Mouse (Mus musculus) gastrocnemius, postnatal 25 days (tissue): ENCODE measurements around the gene Gal3st4. TPM values are rescaled to one million over a fixed set of nuclear protein-coding genes. Genes with fewer than 3 reads are reported as not detected.

ENCODE experiments used
- DNase-seq: peaks from one replicate; pipeline ENCODE4 v3.0.0; 2022
- long read RNA-seq, 2 experiments: library from polyadenylated mRNA; stranded (forward); transcript quantifications; one replicate each; pipeline ENCODE4 v2.0.0; 2021
- total RNA-seq, 2 experiments: library from RNA; stranded (reverse); gene quantifications; 1 replicate in 1 of 2; 2 replicates in 1 of 2; pipeline ENCODE4 v1.2.3; 2021

Gene Gal3st4
- total RNA-seq = under 1 TPM; 0.19 to 0.41 TPM
- long read RNA-seq, experiment 1 = 0 reads
- long read RNA-seq, experiment 2 = 0 reads

- DNase-seq = peak; percentile 41
Measured at GRCm38 (mm10) chr5:138272409-138272923, at the start of gene Gal3st4. TSS of gene Gal3st4 (minus strand) at chr5:138272840.

GRCm38 (mm10) chr5:138312795-138313194, 40.2 kb upstream of the Gal3st4 start:
- no peak for DNase-seq

DNA sequence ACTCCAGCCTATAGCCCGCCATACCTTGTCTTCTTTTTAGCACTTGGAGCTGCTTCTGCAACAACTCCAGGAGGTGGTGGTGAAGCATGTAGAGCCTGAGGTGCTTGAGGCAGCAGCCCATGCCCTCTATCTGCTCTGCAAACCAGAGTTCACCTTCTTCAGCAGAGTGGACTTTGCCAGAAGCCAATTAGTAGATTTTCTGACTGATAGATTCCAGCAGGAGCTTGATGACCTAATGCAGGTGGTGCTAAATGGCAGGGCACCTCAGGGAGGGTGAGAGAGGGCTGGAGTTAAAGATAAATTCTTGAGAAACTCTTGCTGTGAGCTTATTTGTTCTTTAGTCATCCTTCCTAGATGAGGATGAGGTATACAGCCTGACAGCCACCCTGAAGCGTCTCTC, 27.0 kb upstream of the Gal3st4 start:
- no peak for DNase-seq

- DNase-seq = no peak
Measured at GRCm38 (mm10) chr5:138294158-138294557, 21.5 kb upstream of the Gal3st4 start.

DNA sequence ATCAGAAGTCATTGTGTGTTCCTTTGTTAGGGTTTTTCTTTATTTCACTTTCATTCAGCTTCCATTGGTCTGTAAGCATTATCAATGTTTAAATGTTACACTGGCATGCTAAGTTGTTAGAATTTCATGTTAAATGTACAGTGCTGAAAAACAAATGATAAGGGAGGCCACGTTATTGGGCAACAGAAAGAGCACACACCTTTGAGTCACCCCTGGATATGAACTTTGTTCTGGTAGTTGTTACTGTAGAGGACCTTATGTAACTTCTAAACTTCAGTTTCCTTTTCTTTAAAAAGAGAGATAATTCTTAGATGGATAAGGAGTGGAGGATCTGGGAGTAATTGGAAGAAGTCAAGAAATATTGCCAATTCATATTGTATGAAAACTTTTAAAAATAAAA, 19.0 kb upstream of the Gal3st4 start:
- no peak for DNase-seq

- DNase-seq = no peak
Measured at GRCm38 (mm10) chr5:138287861-138288260, 15.2 kb upstream of the Gal3st4 start.

DNA sequence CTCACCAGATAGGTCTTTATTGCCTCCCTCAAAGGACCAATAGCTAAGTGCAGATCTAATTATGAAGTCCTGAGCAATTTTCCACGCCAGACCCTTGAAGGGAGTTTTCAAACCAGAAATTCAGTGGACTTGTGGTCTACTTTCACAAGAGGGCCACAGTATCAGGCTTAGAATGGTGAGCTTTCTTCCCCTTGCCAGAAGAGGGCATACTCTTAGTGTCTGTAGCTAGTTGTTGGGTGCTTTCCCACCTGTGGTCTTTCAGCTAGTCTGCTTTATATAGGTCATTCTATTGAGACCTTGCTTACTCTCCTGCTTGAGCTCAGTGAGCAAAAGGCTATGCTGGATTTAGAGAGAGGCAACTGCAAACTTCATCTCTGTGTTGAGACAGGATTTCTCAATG, 10.9 kb upstream of the Gal3st4 start:
- DNase-seq = no peak

DNA sequence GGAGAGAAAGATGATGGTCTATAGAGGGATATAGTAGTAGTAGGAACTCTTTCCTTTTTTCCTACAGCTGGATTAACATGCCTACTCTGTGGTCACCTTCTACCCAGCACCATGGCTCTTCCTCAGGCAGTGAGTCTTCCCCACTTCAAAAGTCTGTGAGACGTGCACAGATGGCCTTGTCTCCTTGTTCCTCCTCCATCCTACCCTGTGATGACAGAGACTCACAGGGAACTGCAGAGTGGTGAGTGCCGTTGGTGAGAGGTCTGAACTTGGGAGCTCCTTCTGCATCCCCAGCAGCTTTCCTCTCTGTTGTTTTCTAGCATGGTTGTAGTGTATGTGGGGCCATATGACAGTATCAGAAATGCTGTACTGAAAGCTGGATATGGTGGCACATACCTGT, 9.2 kb upstream of the Gal3st4 start:
- no peak for DNase-seq

GRCm38 (mm10) chr5:138280829-138281228, 8.2 kb upstream of the Gal3st4 start:
- no peak for DNase-seq

- DNase-seq = no peak
Measured at GRCm38 (mm10) chr5:138280425-138280768, 7.8 kb upstream of the Gal3st4 start.

- DNase-seq = peak; percentile 83
Measured at GRCm38 (mm10) chr5:138279585-138280424, 7.2 kb upstream of the Gal3st4 start, which contains the start of the genes Gm43720, Gpc2 and Stag3. TSS of gene Gm43720 (minus strand) at chr5:138279958. TSS of gene Gpc2 (minus strand) at chr5:138280005. TSS of gene Stag3 (plus strand) at chr5:138280240.

GRCm38 (mm10) chr5:138277994-138278393, 5.4 kb upstream of the Gal3st4 start:
- DNase-seq = no peak

DNA sequence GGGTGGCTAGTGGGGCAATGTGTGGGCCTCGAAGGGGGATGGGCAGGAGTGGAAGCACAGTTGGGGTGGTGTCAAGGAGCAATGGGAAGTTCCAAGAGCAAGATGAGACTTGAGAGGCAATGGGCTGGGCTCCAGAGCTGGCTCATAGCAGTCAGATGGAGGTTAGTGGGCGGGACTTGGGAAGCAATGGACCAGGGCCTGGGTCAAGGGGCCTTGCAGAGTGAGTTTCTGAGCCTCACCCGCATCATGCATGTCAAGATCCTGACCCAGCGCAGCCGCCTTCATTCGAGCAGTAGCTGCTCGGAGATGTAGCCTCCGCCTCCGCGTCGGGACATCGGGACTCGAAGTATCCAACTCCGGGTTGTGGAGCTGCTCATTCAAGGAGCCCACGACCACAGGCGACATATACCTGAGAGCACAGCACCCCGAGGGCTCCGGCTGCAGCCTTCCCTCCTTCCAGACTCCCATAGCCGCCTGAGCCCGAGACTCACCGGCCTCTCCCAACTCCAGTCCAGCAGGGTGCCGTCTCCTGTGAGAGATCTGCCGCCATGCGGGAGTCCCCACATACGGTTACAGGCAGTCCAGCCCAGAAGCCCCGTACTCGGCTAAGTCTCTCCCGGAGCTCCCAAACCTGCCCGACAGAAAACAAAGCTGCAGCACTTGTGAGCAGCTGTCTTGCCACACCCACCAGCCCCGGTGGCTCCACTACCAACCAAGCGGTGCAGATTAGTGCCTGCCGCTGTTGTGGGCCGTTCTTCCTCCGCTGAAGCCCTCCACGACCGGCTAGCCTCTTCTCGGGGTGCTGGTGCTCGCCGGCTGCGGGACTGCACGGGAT, 2.8 kb upstream of the Gal3st4 start:
- no peak for DNase-seq

DNA sequence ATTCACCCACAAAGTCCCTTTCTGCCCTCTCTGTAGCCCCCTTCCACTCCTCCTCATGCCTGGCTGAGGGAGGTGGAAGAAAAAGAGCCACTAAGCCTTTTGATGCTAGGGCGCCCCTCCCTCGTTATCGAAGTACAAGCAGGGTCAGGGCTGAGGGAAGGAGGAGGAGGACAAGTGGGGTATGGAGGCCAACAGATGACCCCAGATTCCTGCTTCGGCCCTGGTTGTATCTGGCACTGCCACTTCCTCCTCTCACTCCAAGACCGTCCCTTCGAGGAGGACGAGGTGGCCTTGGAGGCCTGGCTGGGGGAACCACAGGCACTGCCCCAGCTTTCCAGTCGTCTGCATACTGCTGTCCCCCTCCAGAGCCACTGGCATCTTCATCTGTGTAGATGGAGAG, 1.5 kb upstream of the Gal3st4 start:
- no peak for DNase-seq

DNA sequence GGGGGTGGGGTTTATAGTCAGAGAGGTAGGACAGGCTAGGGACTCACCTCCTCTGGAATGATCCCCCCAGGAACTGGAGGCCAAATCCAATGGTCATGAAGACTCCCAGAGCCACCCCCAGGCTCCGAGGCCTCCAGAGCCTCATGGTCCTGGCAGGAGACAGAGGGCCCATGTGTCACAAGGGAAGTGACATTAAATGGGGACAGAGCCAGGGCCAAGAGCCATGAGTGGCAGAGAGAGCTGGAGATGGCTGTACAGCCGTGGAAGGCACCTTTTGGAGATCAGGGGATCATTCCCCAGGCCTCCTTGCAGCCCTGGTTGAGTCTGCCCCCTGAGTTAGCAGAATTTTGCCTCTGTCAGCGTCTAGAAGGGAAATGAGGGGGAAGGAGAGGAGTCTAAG, 1.4 kb downstream of the Gal3st4 start:
- DNase-seq = no peak

DNA sequence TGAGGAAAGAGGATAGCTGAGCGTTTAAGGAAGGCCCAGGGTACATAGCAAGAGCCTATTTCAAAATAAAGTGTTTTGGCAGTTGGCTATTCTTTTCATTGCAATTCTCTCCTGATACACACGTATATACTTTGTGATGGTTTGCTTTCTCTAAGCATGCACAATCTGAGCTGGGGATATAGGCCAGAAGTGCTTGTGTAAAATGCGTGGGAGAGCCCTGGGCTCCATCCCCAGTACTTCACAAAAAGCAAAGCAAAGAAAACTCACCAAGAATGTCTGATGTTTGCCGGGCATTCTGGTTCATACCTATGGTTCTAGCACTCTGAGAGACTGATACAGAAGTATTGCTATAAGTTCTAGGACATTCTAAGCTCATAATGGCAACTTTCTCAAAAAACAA, 3.7 kb downstream of the Gal3st4 start:
- DNase-seq = no peak

DNA sequence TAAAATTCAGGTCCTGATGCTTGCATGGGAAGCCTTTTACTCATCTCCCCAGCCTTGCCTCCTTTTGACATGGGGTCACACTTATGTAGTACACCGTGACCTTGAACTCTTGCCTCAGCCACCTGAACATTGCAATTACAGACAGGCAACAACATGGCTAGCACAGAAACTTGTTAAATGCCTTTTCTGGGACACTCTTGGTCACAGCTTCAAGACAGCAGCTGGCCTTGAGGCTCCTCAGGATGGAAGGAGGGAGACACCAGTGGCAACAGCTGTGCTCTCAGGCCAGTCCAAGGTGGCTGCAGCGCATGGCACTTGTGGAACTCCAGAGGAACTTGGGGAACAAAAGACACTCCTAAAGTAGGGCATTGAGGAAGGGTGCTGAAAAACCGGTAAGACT, 5.5 kb downstream of the Gal3st4 start:
- no peak for DNase-seq

- DNase-seq = no peak
Measured at GRCm38 (mm10) chr5:138265712-138266111, 6.9 kb downstream of the Gal3st4 start.

GRCm38 (mm10) chr5:138264207-138264578, 8.4 kb downstream of the Gal3st4 start:
- DNase-seq = no peak

DNA sequence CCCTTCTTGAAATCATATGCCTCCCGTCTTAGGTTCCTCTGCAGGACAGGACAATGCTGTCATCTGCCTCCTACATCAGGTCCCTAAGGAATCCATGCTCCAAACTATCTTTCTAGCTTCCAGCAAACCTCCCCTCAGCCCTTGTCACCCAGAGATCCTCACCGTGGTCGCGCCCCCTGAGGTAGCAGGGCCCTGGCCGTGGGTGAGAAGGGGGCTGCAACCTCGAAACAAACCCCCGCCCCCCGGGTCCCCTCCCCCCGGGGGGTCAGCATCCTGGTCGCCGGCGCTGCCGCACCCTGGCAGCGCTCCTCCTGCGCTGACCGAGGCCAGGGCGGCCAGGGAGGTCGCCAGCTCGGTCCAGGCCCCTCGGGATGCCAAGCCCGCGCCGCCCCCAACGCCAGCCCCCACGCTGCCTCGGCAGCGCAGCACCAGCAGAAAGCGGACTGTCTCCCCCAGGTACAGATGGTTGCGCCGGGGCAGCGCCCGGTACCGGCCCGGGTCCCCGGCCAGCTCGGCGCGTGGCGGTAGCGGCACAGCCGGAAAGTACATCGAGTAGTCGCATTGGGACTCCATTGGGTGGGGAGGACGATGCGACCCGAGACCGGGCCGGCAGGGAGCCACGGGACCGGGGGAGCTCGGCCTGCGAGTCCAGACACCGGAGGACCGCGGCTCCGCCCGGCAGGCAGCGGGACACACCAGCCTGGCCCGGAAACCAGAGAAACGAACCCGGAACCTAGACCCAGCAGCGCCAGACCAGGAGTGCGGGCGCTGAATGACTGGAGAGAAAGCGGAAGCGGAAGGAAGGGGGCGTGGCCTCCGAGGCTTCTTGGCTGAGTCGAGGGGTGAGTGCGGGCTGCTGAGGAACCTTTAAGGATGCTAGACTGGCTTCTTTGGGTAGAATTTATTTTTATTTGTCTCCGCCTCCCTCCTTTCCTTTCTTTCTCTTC, 9.1 kb downstream of the Gal3st4 start, which contains the start of gene BC037034:
TSS of gene BC037034 (minus strand) at position 774 of the 947 bp plus-strand sequence.
- peak; percentile 86 for DNase-seq

DNA sequence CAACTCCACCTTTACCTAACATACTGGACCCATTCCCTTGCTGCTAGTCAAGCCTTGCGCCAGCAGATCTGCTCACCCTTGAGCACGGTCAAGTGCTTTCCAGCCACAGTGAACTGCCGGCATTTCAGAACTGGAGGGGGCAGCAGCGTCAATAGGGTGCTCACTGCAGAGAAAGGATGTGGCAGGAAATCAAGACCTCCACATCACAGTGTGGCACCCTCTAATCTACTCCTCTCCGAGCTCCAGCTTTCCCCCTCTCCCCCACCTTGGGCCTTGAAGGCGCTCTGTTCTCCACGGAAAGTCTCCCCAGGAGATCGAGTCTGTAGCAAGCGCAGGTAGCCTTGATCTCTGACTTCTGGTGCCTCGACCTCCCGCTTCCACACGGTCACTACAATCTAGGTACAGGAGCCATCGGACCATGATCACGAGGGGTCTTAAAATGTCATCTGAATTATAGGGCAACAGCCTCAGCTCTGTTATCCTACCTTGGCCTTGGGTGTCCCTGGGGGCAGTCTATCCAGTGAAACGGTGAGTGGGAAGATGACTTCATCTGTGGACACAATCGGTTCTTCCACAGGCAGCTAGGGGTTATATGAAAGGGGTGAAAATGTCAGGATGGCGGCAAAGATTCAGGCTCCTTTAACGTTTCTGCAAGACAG, 9.9 kb downstream of the Gal3st4 start:
- no peak for DNase-seq
